Mouse (Mus musculus): Measurements from ENCODE around the gene Rnf222. TPM values are rescaled to one million over a fixed set of nuclear protein-coding genes. Genes with fewer than 3 reads are reported as not detected.

The Rnf222 gene
- polyA plus RNA-seq (2015; fragmentation: Nextera tagmentation; extraction: Ambion mirVana): 5.4 and 5.8 TPM in 2 replicates

DNA sequence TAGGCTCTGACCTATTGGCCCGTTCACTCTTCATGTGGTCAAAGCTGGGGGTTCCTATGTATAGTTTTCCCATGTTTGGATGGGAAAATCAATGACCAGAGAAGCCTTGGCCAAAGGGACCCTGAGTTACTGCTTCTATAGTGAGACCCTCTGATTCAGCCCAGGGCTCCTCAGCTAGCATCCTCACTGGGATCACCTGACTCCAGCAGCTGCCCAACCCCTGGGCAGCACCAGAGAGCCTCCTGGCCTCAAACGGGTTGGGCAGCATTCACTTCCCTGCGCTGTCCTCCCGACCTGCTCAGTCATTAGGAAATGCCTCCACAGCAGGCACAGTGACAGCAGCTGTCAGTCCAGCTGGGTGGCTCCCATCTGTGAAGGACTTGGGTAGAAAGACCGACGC lies at the start of gene Rnf222:
Gene Rnf222, plus strand, starts transcription at position 301 of the 400 bp plus-strand sequence.
- no peaks in the 10 kb centered on the region for H3K4me1 ChIP-seq (replicated peaks; ENCODE audit: control insufficient read depth, insufficient read depth)
- no peaks in the 10 kb centered on the region for H3K9me3 ChIP-seq (ENCODE audit: control insufficient read depth, low read length)
- no peak within 1 kb of the TSS for H3K4me2 ChIP-seq (replicated peaks; ENCODE audit: low read depth)
- TF ChIP-seq CTCF (IDR thresholded peaks at IDR 0.05; ENCODE audit: low read depth) (no peak), EP300 (optimal IDR thresholded peaks at IDR 0.05) (no peak)
- H3K27me3 ChIP-seq (ENCODE audit: control insufficient read depth, insufficient read depth, low read length): no peaks in the 10 kb centered on the region
- H3K36me3 ChIP-seq (ENCODE audit: control insufficient read depth, insufficient read depth, low read length): no peaks in the 10 kb centered on the region
- H3K4me3 ChIP-seq (ENCODE audit: low read depth, low read length): peak within 1 kb of the TSS; percentile 2; the same call in 1 of the 2 replicates
- H3K9ac ChIP-seq (ENCODE audit: low read length): no peak within 1 kb of the TSS
- ATAC-seq (ENCODE audit: low FRiP score, low TSS enrichment) (no peak), DNase-seq (ENCODE audit: low spot score) (no peak)
- H3K27ac ChIP-seq (replicated peaks): peak within 1 kb of the TSS; percentile 45; the same call in 1 of the 2 replicates
- 28% methylated on average over 6 of the region's 6 CpGs for WGBS

DNA sequence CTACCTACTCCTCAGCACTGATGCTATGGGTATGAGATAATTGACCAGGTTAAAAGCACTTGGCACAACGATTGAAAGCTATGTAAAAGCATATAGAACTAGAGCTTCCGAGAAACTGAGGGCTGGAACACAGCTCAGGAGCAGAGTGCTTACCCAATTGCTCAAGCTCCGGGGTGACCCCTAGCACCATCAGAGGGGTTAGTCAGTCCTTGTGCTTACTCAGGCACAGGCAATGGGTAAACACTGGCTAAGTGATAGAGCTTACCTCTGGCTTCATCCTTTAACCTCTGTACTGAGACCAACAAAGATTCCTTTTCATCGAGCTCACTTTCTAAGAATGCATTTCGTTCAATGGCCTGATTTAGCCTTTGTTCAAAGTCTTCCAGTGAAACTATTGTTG lies 48.7 kb upstream of the Rnf222 start:
- peak; percentile 86 for ATAC-seq (ENCODE audit: low FRiP score, low TSS enrichment)
- Histone ChIP-seq H3K9me3 (ENCODE audit: control insufficient read depth, low read length) (no peaks in the 10 kb centered on the region), H3K4me2 (replicated peaks; ENCODE audit: low read depth) (no peak overlapping the region), H3K9ac (ENCODE audit: low read length) (no peak overlapping the region), H3K4me1 (replicated peaks; ENCODE audit: control insufficient read depth, insufficient read depth) (no peaks in the 10 kb centered on the region), H3K36me3 (ENCODE audit: control insufficient read depth, insufficient read depth, low read length) (peaks cover 15% of the 10 kb centered on the region), H3K27ac (replicated peaks) (no peak overlapping the region), H3K27me3 (ENCODE audit: control insufficient read depth, insufficient read depth, low read length) (no peaks in the 10 kb centered on the region), H3K4me3 (ENCODE audit: low read depth, low read length) (no peak overlapping the region)
- 61% methylated on average over 5 of the region's 5 CpGs for WGBS
- TF ChIP-seq CTCF (IDR thresholded peaks at IDR 0.05; ENCODE audit: low read depth) (no peak), EP300 (optimal IDR thresholded peaks at IDR 0.05) (no peak)
- DNase-seq (ENCODE audit: low spot score): peak; percentile 39

GRCm38 (mm10) chr11:68850862-68851261 lies 37.5 kb upstream of the Rnf222 start:
- Histone ChIP-seq H3K9ac (ENCODE audit: low read length) (peak overlapping the region; percentile 0; the same call in 1 of the 2 replicates), H3K4me3 (ENCODE audit: low read depth, low read length) (no peak overlapping the region), H3K4me1 (replicated peaks; ENCODE audit: control insufficient read depth, insufficient read depth) (peaks cover 3% of the 10 kb centered on the region; the same call in 1 of the 2 replicates), H3K9me3 (ENCODE audit: control insufficient read depth, low read length) (no peaks in the 10 kb centered on the region), H3K27ac (replicated peaks) (no peak overlapping the region), H3K36me3 (ENCODE audit: control insufficient read depth, insufficient read depth, low read length) (no peaks in the 10 kb centered on the region), H3K27me3 (ENCODE audit: control insufficient read depth, insufficient read depth, low read length) (no peaks in the 10 kb centered on the region), H3K4me2 (replicated peaks; ENCODE audit: low read depth) (peak overlapping the region; percentile 33)
- WGBS: 52% methylated on average over 7 of the region's 7 CpGs
- no peak for ATAC-seq (ENCODE audit: low FRiP score, low TSS enrichment)
- TF ChIP-seq CTCF (IDR thresholded peaks at IDR 0.05; ENCODE audit: low read depth) (no peak), EP300 (optimal IDR thresholded peaks at IDR 0.05) (no peak)
- no peak for DNase-seq (ENCODE audit: low spot score)

- H3K27ac ChIP-seq (replicated peaks): peak overlapping the region; percentile 100
- peaks cover 3% of the 10 kb centered on the region; the same call in 1 of the 2 replicates for H3K4me1 ChIP-seq (replicated peaks; ENCODE audit: control insufficient read depth, insufficient read depth)
- H3K4me2 ChIP-seq (replicated peaks; ENCODE audit: low read depth): peak overlapping the region; percentile 61
- ATAC-seq (ENCODE audit: low FRiP score, low TSS enrichment) (no peak), DNase-seq (ENCODE audit: low spot score) (no peak)
- TF ChIP-seq EP300 (optimal IDR thresholded peaks at IDR 0.05) (no peak), CTCF (IDR thresholded peaks at IDR 0.05; ENCODE audit: low read depth) (no peak)
- H3K9me3 ChIP-seq (ENCODE audit: control insufficient read depth, low read length): no peaks in the 10 kb centered on the region
- H3K4me3 ChIP-seq (ENCODE audit: low read depth, low read length): peak overlapping the region; percentile 96
- peak overlapping the region; percentile 96 for H3K9ac ChIP-seq (ENCODE audit: low read length)
- H3K36me3 ChIP-seq (ENCODE audit: control insufficient read depth, insufficient read depth, low read length): no peaks in the 10 kb centered on the region
- WGBS: under 1% methylated on average over 13 of the region's 13 CpGs
- no peaks in the 10 kb centered on the region for H3K27me3 ChIP-seq (ENCODE audit: control insufficient read depth, insufficient read depth, low read length)
Measured at GRCm38 (mm10) chr11:68851644-68852485, 36.5 kb upstream of the Rnf222 start.

GRCm38 (mm10) chr11:68852486-68852901 lies 35.9 kb upstream of the Rnf222 start:
- H3K4me3 ChIP-seq (ENCODE audit: low read depth, low read length): peak overlapping the region; percentile 96
- peak; percentile 81 for ATAC-seq (ENCODE audit: low FRiP score, low TSS enrichment)
- under 1% methylated on average over 35 of the region's 36 CpGs for whole genome bisulfite sequencing
- H3K36me3 ChIP-seq (ENCODE audit: control insufficient read depth, insufficient read depth, low read length): no peaks in the 10 kb centered on the region
- peaks cover 3% of the 10 kb centered on the region; the same call in 1 of the 2 replicates for H3K4me1 ChIP-seq (replicated peaks; ENCODE audit: control insufficient read depth, insufficient read depth)
- H3K27me3 ChIP-seq (ENCODE audit: control insufficient read depth, insufficient read depth, low read length): no peaks in the 10 kb centered on the region
- peak; percentile 90 for DNase-seq (ENCODE audit: low spot score)
- H3K9me3 ChIP-seq (ENCODE audit: control insufficient read depth, low read length): no peaks in the 10 kb centered on the region
- H3K4me2 ChIP-seq (replicated peaks; ENCODE audit: low read depth): peak overlapping the region; percentile 61
- H3K9ac ChIP-seq (ENCODE audit: low read length): peak overlapping the region; percentile 96
- peak overlapping the region; percentile 100 for H3K27ac ChIP-seq (replicated peaks)
- TF ChIP-seq EP300 (optimal IDR thresholded peaks at IDR 0.05): no peak
- TF ChIP-seq CTCF (IDR thresholded peaks at IDR 0.05; ENCODE audit: low read depth): no peak
